Mouse (Mus musculus) left cerebral cortex, postnatal 4 days (tissue): ENCODE measurements at regions not wholly inside any gene's neighbourhood (a gene's known extent, or its start where the extent isn't known, plus 50 kb on each side); places are given as distances from the start of the nearest gene placed in this dataset.

Experiments
- DNase-seq: peaks from one replicate; pipeline ENCODE4 v3.0.0-alpha.2; 2022
- intact Hi-C: fragments of 180-260 bp; cut with DNase I; formaldehyde crosslinking; loops from one replicate; pipeline ENCODE4 v1.15.1; 2025

- intact Hi-C loops, result no loop called here
- no peak for DNase-seq
Measured at GRCm38 (mm10) chr1:28373351-28373750, 406.7 kb downstream of the Gm597 start.

DNA sequence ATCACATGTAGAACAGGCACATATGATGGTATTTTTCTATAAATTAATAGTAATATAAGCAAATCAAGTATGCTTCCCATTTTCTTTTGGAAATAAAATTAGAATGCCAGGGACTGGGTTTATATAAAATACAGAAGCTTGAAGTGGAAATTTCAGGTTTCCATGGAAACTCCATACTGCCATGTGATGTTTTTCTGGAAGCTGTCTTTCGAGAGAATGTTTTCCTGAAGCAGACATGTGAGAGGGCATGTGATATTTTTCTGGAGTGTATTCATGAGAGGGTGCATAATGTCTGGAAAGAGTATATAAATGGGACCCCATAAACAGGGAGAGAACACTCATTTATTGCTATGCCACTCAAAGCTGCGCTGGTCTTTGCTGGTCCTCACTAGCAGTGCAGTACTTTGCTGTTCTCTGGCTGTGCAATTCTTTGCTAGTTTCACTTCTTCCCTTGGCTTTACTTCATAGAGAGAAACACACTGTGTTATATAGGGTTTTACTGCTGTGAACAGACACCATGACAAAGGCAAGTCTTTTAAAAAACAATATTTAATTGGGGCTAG lies 430.6 kb downstream of the Gm597 start:
- intact Hi-C loops, result no loop called here
- no peak for DNase-seq

DNA sequence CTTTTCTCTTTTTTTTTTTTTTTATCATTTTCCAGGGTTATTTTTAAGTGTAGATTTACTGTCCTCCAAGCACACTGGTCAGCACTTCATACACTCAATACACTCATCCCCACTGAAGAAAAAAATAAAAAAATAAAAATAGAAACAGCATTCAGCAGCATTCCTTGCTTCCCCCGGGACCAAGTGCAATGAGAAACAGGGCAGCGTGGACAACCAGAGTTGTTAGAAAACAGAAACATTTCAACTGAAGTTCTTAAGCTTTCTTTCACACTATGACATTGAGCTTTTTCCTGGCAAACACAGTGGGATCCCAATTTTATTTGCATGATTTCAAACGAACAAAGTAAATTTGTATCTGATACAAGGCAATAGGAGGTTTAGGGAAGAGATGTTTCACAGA lies 431.5 kb downstream of the Gm597 start:
- intact Hi-C loops, result no loop called here
- no peak for DNase-seq

DNA sequence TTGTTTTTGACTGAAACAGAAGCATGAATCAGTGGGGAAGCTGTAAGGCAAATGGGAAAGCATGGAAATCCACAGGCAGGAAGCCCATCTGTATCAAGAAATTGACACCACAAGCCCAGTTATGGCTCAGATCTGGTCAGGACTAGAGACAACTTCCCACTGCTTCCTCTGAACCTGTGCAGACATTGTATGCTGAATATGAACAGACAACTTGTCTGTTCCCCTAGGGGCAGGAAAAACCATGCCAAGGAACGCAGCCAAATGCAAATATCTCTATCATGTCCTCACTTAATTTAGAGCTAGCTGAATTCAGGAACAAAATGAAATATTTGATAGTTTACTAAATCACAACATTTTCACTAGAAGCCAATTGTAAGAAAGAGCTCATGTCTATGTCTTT lies 440.0 kb downstream of the Gm597 start:
- intact Hi-C loops, result no loop called here
- peak; percentile 73 for DNase-seq

- intact Hi-C loops, result no loop called here
- no peak for DNase-seq
Measured at GRCm38 (mm10) chr1:28334366-28334765, 445.7 kb downstream of the Gm597 start.

GRCm38 (mm10) chr1:28332031-28332430 lies 448.0 kb downstream of the Gm597 start:
- intact Hi-C loops, result no loop called here
- DNase-seq, result peak; percentile 41

GRCm38 (mm10) chr1:28328986-28329385 lies 451.1 kb downstream of the Gm597 start:
- intact Hi-C loops, result no loop called here

DNA sequence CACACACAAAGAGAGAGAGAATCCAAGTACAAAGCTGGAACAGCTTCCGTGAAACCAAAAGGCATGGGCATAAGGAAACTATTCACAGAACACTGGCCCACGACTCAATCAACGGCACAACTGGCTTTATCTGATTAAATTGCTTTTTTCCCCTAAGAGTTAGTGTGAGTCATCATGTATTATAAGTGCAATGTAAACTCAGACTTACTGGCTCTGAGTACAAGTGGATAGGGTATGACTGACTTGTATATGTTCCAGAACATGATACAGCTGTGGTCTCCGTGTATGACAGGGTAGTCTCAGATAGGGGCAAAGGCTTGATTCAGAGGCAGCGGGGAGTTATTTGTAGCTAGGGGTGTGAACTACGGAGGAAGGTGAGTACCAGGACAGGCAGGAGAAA lies 451.5 kb downstream of the Gm597 start:
- intact Hi-C loops, result no loop called here
- no peak for DNase-seq

More at GRCm38 (mm10) chr1:28328986-28329385, 451.1 kb downstream of the Gm597 start:
- no peak for DNase-seq

- DNase-seq, result peak; percentile 41
- intact Hi-C loops, result no loop called here
Measured at GRCm38 (mm10) chr1:28324141-28324540, 455.9 kb downstream of the Gm597 start.
